ENCODE assay signal across 8 mouse cellular contexts in the genomic region with DNA sequence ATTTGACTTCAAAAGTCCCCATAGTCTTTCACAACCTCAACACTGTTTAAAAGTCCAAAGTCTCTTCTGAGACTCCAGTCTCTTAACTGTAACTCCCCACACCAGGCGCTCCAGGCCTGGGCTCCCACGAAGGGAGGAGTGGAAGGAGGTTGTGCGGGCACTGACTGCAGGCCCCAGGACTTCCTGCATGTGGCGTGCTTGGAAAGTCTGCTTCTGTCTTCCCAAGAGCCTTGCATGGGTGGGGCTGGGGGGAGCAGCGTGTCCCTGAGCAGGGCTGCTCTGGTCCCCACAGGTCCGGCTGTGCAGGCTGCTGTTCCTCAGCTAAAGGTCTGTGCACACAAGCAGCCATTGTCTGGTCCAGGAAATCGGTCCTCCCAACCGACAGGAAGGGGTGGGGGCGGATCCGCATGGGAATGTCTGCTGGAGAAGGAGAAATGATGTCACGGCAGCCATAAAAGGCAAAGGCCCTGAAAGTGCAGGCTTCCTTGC. TPM values are rescaled to one million over a fixed set of nuclear protein-coding genes. Genes with fewer than 3 reads are reported as not detected.
DNase-seq lines count a peak whose midpoint lies in the region; ATAC-seq and TF ChIP-seq lines count a peak whose summit lies in the region.

No protein-coding gene starts in this region.

- no peak; the same call in 1 of the 2 replicates for TF ChIP-seq CTCF in kidney, postnatal 0 days (IDR thresholded peaks at IDR 0.05; ENCODE audit: low read depth)

- no peaks in the 10 kb centered on the region for H3K27me3 ChIP-seq in embryonic facial prominence, embryonic 12.5 days
- H3K27me3 ChIP-seq in heart, embryonic 16.5 days (ENCODE audit: control insufficient read depth, insufficient read depth, low read length): no peaks in the 10 kb centered on the region
- no peaks in the 10 kb centered on the region for H3K27me3 ChIP-seq in kidney, postnatal 0 days (ENCODE audit: insufficient read depth, low read length)

- WGBS in embryonic facial prominence, embryonic 12.5 days: 31% methylated on average over 11 of the region's 11 CpGs
- 54% methylated on average over 11 of the region's 11 CpGs for WGBS in heart, embryonic 16.5 days
- whole genome bisulfite sequencing in kidney, postnatal 0 days: 50% methylated on average over 11 of the region's 11 CpGs

- peaks cover 5% of the 10 kb centered on the region; the same call in 1 of the 2 replicates for H3K4me1 ChIP-seq in embryonic facial prominence, embryonic 12.5 days
- no peaks in the 10 kb centered on the region for H3K4me1 ChIP-seq in heart, embryonic 16.5 days (ENCODE audit: control insufficient read depth, insufficient read depth, low read length)
- no peaks in the 10 kb centered on the region for H3K4me1 ChIP-seq in kidney, postnatal 0 days (replicated peaks; ENCODE audit: insufficient read depth, low read length)

- no peak overlapping the region for H3K9ac ChIP-seq in embryonic facial prominence, embryonic 12.5 days
- no peak overlapping the region for H3K9ac ChIP-seq in heart, embryonic 16.5 days (ENCODE audit: low read length)
- H3K9ac ChIP-seq in kidney, postnatal 0 days (ENCODE audit: low read depth, low read length): no peak overlapping the region

- peaks cover 7% of the 10 kb centered on the region; the same call in 1 of the 2 replicates for H3K9me3 ChIP-seq in embryonic facial prominence, embryonic 12.5 days
- no peaks in the 10 kb centered on the region; the same call in 1 of the 2 replicates for H3K9me3 ChIP-seq in heart, embryonic 16.5 days (replicated peaks; ENCODE audit: control insufficient read depth, low read length)
- no peaks in the 10 kb centered on the region for H3K9me3 ChIP-seq in kidney, postnatal 0 days (replicated peaks; ENCODE audit: low read length)

- peak; percentile 77; the same call in 1 of the 2 replicates for ATAC-seq in embryonic facial prominence, embryonic 12.5 days (ENCODE audit: insufficient number of reproducible peaks, insufficient read depth, low FRiP score, low TSS enrichment)
- peak; percentile 87 for ATAC-seq in heart, embryonic 16.5 days (replicated peaks; ENCODE audit: extremely low read depth, insufficient read depth, low FRiP score)
- ATAC-seq in kidney, postnatal 0 days (replicated peaks; ENCODE audit: low FRiP score, low read depth): peak; percentile 69; the same call in 1 of the 2 replicates

- peak; percentile 79 for DNase-seq in ZHBTc4 (ENCODE audit: low read depth, low spot score)
- DNase-seq in kidney, postnatal 0 days (ENCODE audit: low spot score): peak; percentile 78
- peak; percentile 75 for DNase-seq in lung, postnatal 25 days (ENCODE audit: low spot score)
- DNase-seq in cerebellum, postnatal 25 days: no peak
- no peak for DNase-seq in cerebellum, adult 8-10 months
- DNase-seq in right cerebral cortex, postnatal 14 days: no peak

- peak overlapping the region; percentile 72 for H3K27ac ChIP-seq in embryonic facial prominence, embryonic 12.5 days
- H3K27ac ChIP-seq in heart, embryonic 16.5 days (ENCODE audit: low read length): peak overlapping the region; percentile 77
- H3K27ac ChIP-seq in kidney, postnatal 0 days: peak overlapping the region; percentile 69

- H3K4me3 ChIP-seq in embryonic facial prominence, embryonic 12.5 days: no peak overlapping the region
- no peak overlapping the region for H3K4me3 ChIP-seq in heart, embryonic 16.5 days (ENCODE audit: low read length)
- H3K4me3 ChIP-seq in kidney, postnatal 0 days (replicated peaks; ENCODE audit: low read depth, low read length): no peak overlapping the region

- H3K36me3 ChIP-seq in embryonic facial prominence, embryonic 12.5 days: no peaks in the 10 kb centered on the region
- H3K36me3 ChIP-seq in heart, embryonic 16.5 days (ENCODE audit: control insufficient read depth, insufficient read depth): no peaks in the 10 kb centered on the region
- no peaks in the 10 kb centered on the region for H3K36me3 ChIP-seq in kidney, postnatal 0 days (ENCODE audit: insufficient read depth, low read length)

- H3K4me2 ChIP-seq in embryonic facial prominence, embryonic 12.5 days (replicated peaks): 0 out of 2 replicates have a peak overlapping the region, but pooled peaks have one; percentile 9
- no peak overlapping the region for H3K4me2 ChIP-seq in heart, embryonic 16.5 days (ENCODE audit: low read depth, low read length)
- H3K4me2 ChIP-seq in kidney, postnatal 0 days (ENCODE audit: low read length): no peak overlapping the region

RNA-seq across cellular contexts. Expression of gene Mn1, which starts 48.7 kb away (rescaled TPM):
- 57.8 and 58.3 TPM in 2 replicates for polyA plus RNA-seq in embryonic facial prominence, embryonic 12.5 days (2016; fragmentation: Nextera tagmentation; extraction: Ambion mirVana)
- polyA plus RNA-seq in heart, embryonic 16.5 days (2015; fragmentation: Nextera tagmentation; extraction: Ambion mirVana): 5.4 and 6.3 TPM in 2 replicates
- polyA plus RNA-seq in kidney, postnatal 0 days (2015; fragmentation: Nextera tagmentation; extraction: Ambion mirVana): 4.3 and 4.7 TPM in 2 replicates

Comparison
In these comparisons a context has a peak if more than half of its experiments do, and no peak if none do; other contexts are left out.
1. DNase-seq: peak in ZHBTc4 (single experiment), kidney, postnatal 0 days (single experiment) and lung, postnatal 25 days (single experiment); none in cerebellum, postnatal 25 days (0 of 2), cerebellum, adult 8-10 months (single experiment) and right cerebral cortex, postnatal 14 days (single experiment).
2. Peak in every context shown above with its lines, with median percentiles within 50 percentile points of each other: ATAC-seq and H3K27ac ChIP-seq.